Mouse (Mus musculus) sigmoid colon, adult 10 weeks (tissue): ENCODE results near the gene Zfp365. TPM values are rescaled to one million over a fixed set of nuclear protein-coding genes. Genes with fewer than 3 reads are reported as not detected.

Experiments
- polyA plus RNA-seq: library from polyadenylated mRNA; stranded (reverse); fragments of 350-450 nt; fragmentation: Illumina TruSeq; extraction: RNeasy Lipid Tissue Mini Kit (QIAGEN cat#74804); gene quantifications from one replicate; pipeline ENCODE4 v1.2.3, GENCODE M21; 2014; ENCODE audit warnings: low read depth, low replicate concordance

Gene Zfp365
- polyA plus RNA-seq, result 1.9 TPM

DNA sequence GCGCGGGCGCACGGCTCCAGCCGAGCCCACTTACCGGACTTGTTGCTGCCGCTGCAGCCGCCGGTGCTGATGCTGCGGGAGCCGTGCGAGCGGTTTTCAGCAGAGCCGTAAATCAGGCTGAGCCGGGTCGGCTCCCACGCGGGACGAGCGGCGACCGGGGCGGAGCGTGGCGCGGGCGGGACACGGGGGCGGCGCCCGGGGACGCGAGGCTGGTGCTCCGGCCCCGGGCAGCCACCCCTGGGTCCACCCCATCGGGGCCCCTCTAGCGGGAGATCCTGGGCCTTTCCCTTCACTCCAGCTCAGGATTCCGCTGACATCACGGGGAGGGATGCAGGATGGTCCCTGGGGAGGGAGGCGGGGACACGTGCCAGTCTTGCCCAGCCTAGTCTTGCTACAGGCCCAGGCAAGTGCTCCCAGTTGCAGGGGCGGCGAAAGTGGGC is at the start of gene Zfp365:
Gene Zfp365 (minus strand): TSS at position 326 of the 440 bp plus-strand sequence.

Other genes starting within 250 kb of the Zfp365 start
- 0.41 TPM for gene Rtkn2, start 66.9 kb upstream of the Zfp365 start, polyA plus RNA-seq